Mouse (Mus musculus): ENCODE data around the gene Cstf2. TPM values are rescaled to one million over a fixed set of nuclear protein-coding genes. Genes with fewer than 3 reads are reported as not detected.

The Cstf2 gene
- polyA plus RNA-seq, 1 experiment from 2014 or later: 50.9 TPM

DNA sequence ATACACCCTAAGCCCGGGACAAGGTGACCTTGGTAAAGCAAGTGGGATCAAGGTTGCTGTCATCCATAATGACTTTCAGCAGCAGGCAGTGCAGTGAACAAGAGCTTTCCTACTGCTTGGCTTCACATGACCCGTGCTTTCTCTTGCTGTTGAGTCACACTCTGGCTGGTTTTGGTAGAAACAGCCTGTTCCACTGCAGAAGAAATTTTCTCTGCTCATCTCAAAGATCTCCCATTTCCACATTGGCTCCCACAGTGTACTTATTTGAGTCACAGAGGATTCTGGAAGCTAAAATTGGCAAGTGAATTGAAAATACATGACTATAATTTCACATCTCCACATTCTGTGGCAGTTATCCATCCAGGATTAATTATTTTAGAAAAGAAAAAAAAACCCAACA is 43.7 kb downstream of the Cstf2 start:
- no peak overlapping the region for H3K4me3 ChIP-seq (ENCODE audit: low read depth, low read length)
- H3K36me3 ChIP-seq (ENCODE audit: control insufficient read depth, insufficient read depth, low read length): no peaks in the 10 kb centered on the region
- ATAC-seq (replicated peaks; ENCODE audit: low FRiP score, low TSS enrichment, low read depth) (no peak), DNase-seq (ENCODE audit: low spot score) (no peak)
- no peaks in the 10 kb centered on the region for H3K9me3 ChIP-seq (ENCODE audit: control insufficient read depth, low read length)
- H3K27me3 ChIP-seq (replicated peaks; ENCODE audit: control insufficient read depth, insufficient read depth, low read length): no peaks in the 10 kb centered on the region
- no peak overlapping the region for H3K4me2 ChIP-seq (ENCODE audit: low read length)
- 62% methylated on average over 2 of the region's 2 CpGs for WGBS
- H3K4me1 ChIP-seq (replicated peaks; ENCODE audit: control insufficient read depth, insufficient read depth, low read length): no peaks in the 10 kb centered on the region
- H3K9ac ChIP-seq (ENCODE audit: low read length): no peak overlapping the region
- no peak overlapping the region for H3K27ac ChIP-seq (ENCODE audit: low read depth)

DNA sequence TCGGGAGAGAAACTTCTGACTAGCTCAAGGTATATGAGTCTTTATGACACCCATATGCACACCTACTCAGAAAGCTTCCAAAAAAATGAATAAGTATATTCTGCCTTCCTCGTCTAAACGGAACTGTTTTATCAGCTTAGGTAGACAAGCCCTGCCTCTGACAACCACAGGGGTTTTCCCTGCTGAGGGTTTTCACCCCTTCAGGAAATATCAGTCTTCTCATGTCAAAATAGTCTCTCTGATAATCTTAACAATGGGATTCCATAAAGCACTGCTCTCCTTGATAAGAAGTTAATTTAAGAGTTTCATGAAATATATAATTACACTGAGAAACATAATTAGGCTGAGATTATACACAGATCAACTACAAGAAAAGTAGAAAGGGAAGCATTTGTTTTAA is 52.8 kb downstream of the Cstf2 start:
- no peak overlapping the region for H3K4me3 ChIP-seq (ENCODE audit: low read depth, low read length)
- H3K4me1 ChIP-seq (replicated peaks; ENCODE audit: control insufficient read depth, insufficient read depth, low read length): no peaks in the 10 kb centered on the region
- no peak overlapping the region for H3K27ac ChIP-seq (ENCODE audit: low read depth)
- no peak for DNase-seq (ENCODE audit: low spot score)
- no peak for ATAC-seq (replicated peaks; ENCODE audit: low FRiP score, low TSS enrichment, low read depth)
- no peaks in the 10 kb centered on the region for H3K9me3 ChIP-seq (ENCODE audit: control insufficient read depth, low read length)
- H3K9ac ChIP-seq (ENCODE audit: low read length): no peak overlapping the region
- 79% methylated on average over 3 of the region's 3 CpGs for WGBS
- no peak overlapping the region for H3K4me2 ChIP-seq (ENCODE audit: low read length)
- H3K27me3 ChIP-seq (replicated peaks; ENCODE audit: control insufficient read depth, insufficient read depth, low read length): no peaks in the 10 kb centered on the region
- H3K36me3 ChIP-seq (ENCODE audit: control insufficient read depth, insufficient read depth, low read length): no peaks in the 10 kb centered on the region

DNA sequence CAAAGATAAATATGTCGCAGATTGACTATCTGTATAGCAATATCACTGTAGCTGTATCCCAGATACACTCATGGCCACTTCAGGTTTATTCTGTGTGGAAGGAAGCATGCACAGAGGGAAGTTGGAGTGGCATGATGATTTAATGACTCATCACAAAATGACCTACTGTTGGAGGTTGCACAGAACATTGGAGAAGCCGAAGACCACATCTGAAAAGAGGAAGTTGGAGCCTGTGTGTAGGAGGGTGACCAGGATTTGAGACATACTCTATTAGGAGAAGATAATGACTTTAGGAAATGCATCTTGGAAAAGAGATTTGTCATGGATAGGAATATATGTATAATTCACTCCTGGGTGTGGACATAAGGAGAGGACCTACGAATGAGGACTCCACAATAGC is 57.4 kb downstream of the Cstf2 start:
- Histone ChIP-seq H3K4me1 (replicated peaks; ENCODE audit: control insufficient read depth, insufficient read depth, low read length) (no peaks in the 10 kb centered on the region), H3K4me2 (ENCODE audit: low read length) (no peak overlapping the region), H3K4me3 (ENCODE audit: low read depth, low read length) (no peak overlapping the region), H3K27me3 (replicated peaks; ENCODE audit: control insufficient read depth, insufficient read depth, low read length) (no peaks in the 10 kb centered on the region), H3K9ac (ENCODE audit: low read length) (no peak overlapping the region), H3K9me3 (ENCODE audit: control insufficient read depth, low read length) (no peaks in the 10 kb centered on the region), H3K36me3 (ENCODE audit: control insufficient read depth, insufficient read depth, low read length) (no peaks in the 10 kb centered on the region), H3K27ac (ENCODE audit: low read depth) (no peak overlapping the region)
- DNase-seq (ENCODE audit: low spot score) (no peak), ATAC-seq (replicated peaks; ENCODE audit: low FRiP score, low TSS enrichment, low read depth) (no peak)
- WGBS: 70% methylated on average over 3 of the region's 3 CpGs

DNA sequence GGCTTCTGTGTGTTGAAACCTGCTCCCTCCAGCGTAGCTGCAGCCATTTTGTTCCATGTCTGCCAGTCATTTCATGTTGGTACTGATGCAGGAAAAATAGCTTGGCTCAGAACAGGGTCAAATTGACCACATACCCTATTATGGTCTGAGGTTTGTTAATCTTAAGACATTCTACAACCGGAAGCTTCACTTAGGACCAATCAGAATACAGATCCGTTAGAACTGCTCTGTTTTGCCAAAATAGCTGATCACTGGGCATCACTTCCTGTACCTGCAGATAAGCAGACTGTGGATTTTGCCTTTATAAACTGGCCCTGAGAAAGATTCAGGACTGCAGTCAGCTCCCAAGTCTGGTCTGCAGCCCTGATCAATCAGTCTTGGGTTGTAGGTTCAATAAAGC is 69.6 kb downstream of the Cstf2 start:
- Histone ChIP-seq H3K27me3 (replicated peaks; ENCODE audit: control insufficient read depth, insufficient read depth, low read length) (peaks cover 4% of the 10 kb centered on the region; the same call in 1 of the 2 replicates), H3K4me2 (ENCODE audit: low read length) (no peak overlapping the region), H3K9ac (ENCODE audit: low read length) (no peak overlapping the region), H3K27ac (ENCODE audit: low read depth) (no peak overlapping the region), H3K4me3 (ENCODE audit: low read depth, low read length) (no peak overlapping the region), H3K9me3 (ENCODE audit: control insufficient read depth, low read length) (no peaks in the 10 kb centered on the region), H3K4me1 (replicated peaks; ENCODE audit: control insufficient read depth, insufficient read depth, low read length) (no peaks in the 10 kb centered on the region), H3K36me3 (ENCODE audit: control insufficient read depth, insufficient read depth, low read length) (no peaks in the 10 kb centered on the region)
- ATAC-seq (replicated peaks; ENCODE audit: low FRiP score, low TSS enrichment, low read depth) (no peak), DNase-seq (ENCODE audit: low spot score) (no peak)
- WGBS: 81% methylated on average over 3 of the region's 3 CpGs

GRCm38 (mm10) chrX:134132295-134132694 is 73.3 kb downstream of the Cstf2 start:
- Histone ChIP-seq H3K4me2 (ENCODE audit: low read length) (no peak overlapping the region), H3K36me3 (ENCODE audit: control insufficient read depth, insufficient read depth, low read length) (no peaks in the 10 kb centered on the region), H3K9ac (ENCODE audit: low read length) (no peak overlapping the region), H3K27ac (ENCODE audit: low read depth) (no peak overlapping the region), H3K4me3 (ENCODE audit: low read depth, low read length) (no peak overlapping the region), H3K4me1 (replicated peaks; ENCODE audit: control insufficient read depth, insufficient read depth, low read length) (no peaks in the 10 kb centered on the region), H3K27me3 (replicated peaks; ENCODE audit: control insufficient read depth, insufficient read depth, low read length) (no peaks in the 10 kb centered on the region; the same call in 1 of the 2 replicates), H3K9me3 (ENCODE audit: control insufficient read depth, low read length) (no peaks in the 10 kb centered on the region)
- DNase-seq (ENCODE audit: low spot score) (no peak), ATAC-seq (replicated peaks; ENCODE audit: low FRiP score, low TSS enrichment, low read depth) (no peak)
- WGBS: 25% methylated on average over 5 of the region's 5 CpGs

DNA sequence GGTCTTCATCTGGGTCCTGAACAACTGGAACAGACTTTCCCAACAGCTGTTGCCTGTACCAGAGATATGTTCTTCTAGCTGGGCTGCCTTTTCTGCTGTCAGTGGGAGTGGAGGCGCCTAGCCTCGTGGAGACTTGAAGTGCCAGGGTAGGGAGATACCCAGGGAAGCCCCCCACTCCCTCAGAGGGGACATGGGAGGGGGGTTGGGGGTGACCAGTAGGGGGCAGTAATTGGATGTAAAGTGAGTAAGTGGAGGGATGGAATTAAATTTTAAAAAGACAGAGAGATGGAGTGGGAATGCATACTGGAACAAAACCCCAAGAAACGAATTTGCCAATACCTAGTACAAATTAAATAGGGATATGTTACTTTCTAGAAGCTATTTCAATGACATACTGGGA is 74.8 kb downstream of the Cstf2 start:
- H3K36me3 ChIP-seq (ENCODE audit: control insufficient read depth, insufficient read depth, low read length): no peaks in the 10 kb centered on the region
- no peaks in the 10 kb centered on the region for H3K4me1 ChIP-seq (replicated peaks; ENCODE audit: control insufficient read depth, insufficient read depth, low read length)
- H3K4me2 ChIP-seq (ENCODE audit: low read length): no peak overlapping the region
- ATAC-seq (replicated peaks; ENCODE audit: low FRiP score, low TSS enrichment, low read depth) (no peak), DNase-seq (ENCODE audit: low spot score) (no peak)
- no peak overlapping the region for H3K4me3 ChIP-seq (ENCODE audit: low read depth, low read length)
- H3K27ac ChIP-seq (ENCODE audit: low read depth): no peak overlapping the region
- WGBS: 48% methylated on average over 3 of the region's 3 CpGs
- no peaks in the 10 kb centered on the region; the same call in 1 of the 2 replicates for H3K27me3 ChIP-seq (replicated peaks; ENCODE audit: control insufficient read depth, insufficient read depth, low read length)
- no peaks in the 10 kb centered on the region for H3K9me3 ChIP-seq (ENCODE audit: control insufficient read depth, low read length)
- no peak overlapping the region for H3K9ac ChIP-seq (ENCODE audit: low read length)

Small RNA genes within 50 kb of the gene (microRNA-seq; reads per million reads assigned to microRNA genes)
- 0.68 reads per million for gene Mir3112

Other genes with a start within 250 kb of the Cstf2 start
- gene Tnmd, start 208.2 kb upstream of the Cstf2 start, polyA plus RNA-seq (2014; fragmentation: Nextera tagmentation; extraction: Ambion mirVana): 2.5 and 2.6 TPM in 2 replicates
- 127 and 144 TPM in 2 replicates for gene Tspan6, start 160.8 kb upstream of the Cstf2 start, polyA plus RNA-seq (2014; fragmentation: Nextera tagmentation; extraction: Ambion mirVana)
- gene Srpx2, start 150.8 kb upstream of the Cstf2 start, polyA plus RNA-seq (2014; fragmentation: Nextera tagmentation; extraction: Ambion mirVana): 10.2 and 10.9 TPM in 2 replicates
- gene Sytl4, start 77.4 kb upstream of the Cstf2 start, polyA plus RNA-seq (2014; fragmentation: Nextera tagmentation; extraction: Ambion mirVana): 2.7 and 3.4 TPM in 2 replicates
- 0.16 TPM in 1 of 2 replicates, not detected in the other for gene Xkrx, start 102.9 kb downstream of the Cstf2 start, polyA plus RNA-seq (2014; fragmentation: Nextera tagmentation; extraction: Ambion mirVana)
- not detected in 2 replicates for gene Arl13a, start 128.3 kb downstream of the Cstf2 start, polyA plus RNA-seq (2014; fragmentation: Nextera tagmentation; extraction: Ambion mirVana)
- 0.35 and 0.41 TPM in 2 replicates for gene Nox1, start 162.8 kb downstream of the Cstf2 start, polyA plus RNA-seq (2014; fragmentation: Nextera tagmentation; extraction: Ambion mirVana)
- gene Trmt2b, start 217.8 kb downstream of the Cstf2 start, polyA plus RNA-seq (2014; fragmentation: Nextera tagmentation; extraction: Ambion mirVana): 24.3 and 24.4 TPM in 2 replicates
- 4.6 and 6.3 TPM in 2 replicates for gene Tmem35a, start 236.0 kb downstream of the Cstf2 start, polyA plus RNA-seq (2014; fragmentation: Nextera tagmentation; extraction: Ambion mirVana)
- gene Cenpi, start 248.9 kb downstream of the Cstf2 start, polyA plus RNA-seq (2014; fragmentation: Nextera tagmentation; extraction: Ambion mirVana): 33.8 and 36.1 TPM in 2 replicates

All from intestine, embryonic 14.5 days (tissue).